Mouse (Mus musculus) olfactory bulb, adult 2 months (tissue): Measurements from ENCODE around the gene Wiz. TPM values are rescaled to one million over a fixed set of nuclear protein-coding genes. Genes with fewer than 3 reads are reported as not detected.
A peak's percentile ranks its signal among the peaks of the same experiment; 100 is the strongest.

Experiments used
- H3K27ac ChIP-seq: fragments of 200-500 bp; 2 replicates; pipeline ENCODE4 v1.5.1; 2012; ENCODE audit warnings: low read depth, low read length; ENCODE audit not compliant: insufficient read depth
- H3K4me1 ChIP-seq: fragments of 200-500 bp; 2 replicates; pipeline ENCODE4 v1.6.1; 2012; ENCODE audit warnings: low read length; ENCODE audit not compliant: control insufficient read depth, insufficient read depth
- H3K4me3 ChIP-seq: fragments of 200-500 bp; 2 replicates; pipeline ENCODE4 v1.5.1; 2012; ENCODE audit warnings: mild to moderate bottlenecking, low read depth, low read length, moderate library complexity; ENCODE audit not compliant: insufficient read depth
- CTCF ChIP-seq: fragments of 200-500 bp; IDR thresholded peaks from 2 replicates; pipeline ENCODE4 v1.5.1; 2012; ENCODE audit warnings: low read depth, mild to moderate bottlenecking, low read length, moderate library complexity; ENCODE audit not compliant: insufficient read depth
- POLR2A ChIP-seq: fragments of 200-500 bp; IDR thresholded peaks from 2 replicates; pipeline ENCODE4 v1.6.1; 2012; ENCODE audit warnings: mild to moderate bottlenecking, low read depth, low read length, moderate library complexity; ENCODE audit not compliant: insufficient read depth
- WGBS: fragments of 180-500 bp; shearing (Covaris S2); methylation state at CpG from one replicate; pipeline ENCODE4 v1.1.7; 2018; 5-methylcytosine and 5-hydroxymethylcytosine counted together
- polyA plus RNA-seq: library from polyadenylated mRNA; stranded (reverse); fragments of >200 nt; gene quantifications from 2 replicates; pipeline ENCODE4 v1.2.4, GENCODE M21; 2012; ENCODE audit warnings: low replicate concordance; ENCODE audit not compliant: missing spikeins, insufficient read depth, insufficient read length

The Wiz gene
- not detected in 2 replicates for polyA plus RNA-seq

DNA sequence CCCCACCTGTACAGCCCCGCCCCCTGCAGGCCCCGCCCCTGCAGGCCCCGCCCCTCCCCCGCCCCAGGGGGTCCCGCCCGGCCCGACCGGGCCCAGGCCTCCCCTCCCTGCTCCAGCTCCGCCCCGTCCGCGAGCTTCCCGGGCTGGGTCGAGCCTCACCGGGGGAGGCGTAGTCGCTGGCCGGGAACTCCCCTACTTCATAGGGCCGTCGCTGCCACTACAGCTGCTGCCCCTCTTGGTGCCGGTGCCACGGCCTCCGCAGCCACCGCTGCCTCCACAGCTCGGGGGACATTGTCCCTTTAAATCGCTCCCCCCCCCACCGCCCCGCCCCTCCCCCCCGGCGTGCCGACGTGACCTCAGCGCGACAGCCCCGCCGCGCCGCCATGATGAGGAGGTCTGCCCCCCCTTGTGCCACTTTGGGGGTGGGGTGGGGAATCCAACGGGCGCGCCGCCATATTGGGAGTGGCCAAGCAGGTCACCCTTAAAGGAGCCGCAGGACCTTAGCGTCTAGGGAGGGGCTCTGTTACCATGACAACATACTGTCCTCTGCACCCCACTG, at the start of gene Wiz:
Wiz (minus strand) TSS at position 339 of the 559 bp plus-strand sequence.
- TF ChIP-seq POLR2A (0 out of 2 replicates have a peak, but pooled peaks have one; percentile 36), CTCF (no peak)
- H3K27ac ChIP-seq = peak within 1 kb of the TSS; percentile 67; the same call in 1 of the 2 replicates
- WGBS = 2% methylated on average over 40 of the region's 44 CpGs
- peaks cover 10% of the 10 kb centered on the region for H3K4me1 ChIP-seq
- H3K4me3 ChIP-seq = peak within 1 kb of the TSS; percentile 94

DNA sequence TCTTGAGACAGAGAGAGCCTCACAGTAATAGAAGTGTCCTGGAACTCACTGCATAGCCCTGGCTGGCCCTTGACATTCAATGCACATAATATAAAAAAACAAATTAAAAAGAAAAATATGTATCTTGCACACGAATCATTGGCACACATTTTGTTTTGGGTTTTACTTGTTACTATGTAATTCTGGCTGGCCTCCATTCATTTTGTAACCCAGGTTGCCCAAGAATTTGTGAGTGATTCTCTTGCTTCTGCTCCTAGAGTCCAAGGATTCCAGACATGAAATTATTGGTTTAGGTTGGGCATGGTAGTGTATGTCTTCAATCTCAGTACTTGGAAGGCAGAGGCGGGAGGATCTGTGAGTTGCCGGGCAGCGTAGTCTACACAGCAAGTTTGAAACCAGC, 47.9 kb upstream of the Wiz start:
- H3K4me3 ChIP-seq = no peak overlapping the region
- no peak for TF ChIP-seq POLR2A
- no peak for TF ChIP-seq CTCF
- H3K4me1 ChIP-seq = peaks cover 4% of the 10 kb centered on the region; the same call in 1 of the 2 replicates
- WGBS = 97% methylated on average over 4 of the region's 4 CpGs
- no peak overlapping the region for H3K27ac ChIP-seq

DNA sequence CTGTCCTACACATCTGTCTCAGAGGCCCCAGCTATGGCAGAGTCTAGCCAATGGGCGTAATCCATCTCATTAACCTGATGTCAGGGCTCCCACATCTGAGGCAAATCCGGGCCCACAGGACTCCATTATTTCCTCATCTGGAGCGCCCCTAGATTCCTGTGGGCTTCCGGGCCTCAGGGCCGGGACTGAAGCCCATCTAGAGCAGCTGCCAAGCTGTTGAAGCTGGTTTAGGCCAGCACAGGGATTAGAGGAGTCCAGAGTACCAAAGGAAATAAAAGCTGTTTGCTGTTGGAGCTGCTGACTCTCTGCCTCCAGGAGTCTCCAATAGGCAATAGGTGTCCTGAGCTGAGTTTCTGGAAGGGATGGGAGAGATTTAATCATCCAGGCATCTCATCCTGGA, 45.9 kb upstream of the Wiz start:
- Histone ChIP-seq H3K27ac (no peak overlapping the region), H3K4me1 (peaks cover 4% of the 10 kb centered on the region; the same call in 1 of the 2 replicates), H3K4me3 (no peak overlapping the region)
- TF ChIP-seq POLR2A (no peak), CTCF (no peak)
- 58% methylated on average over 5 of the region's 5 CpGs for WGBS

DNA sequence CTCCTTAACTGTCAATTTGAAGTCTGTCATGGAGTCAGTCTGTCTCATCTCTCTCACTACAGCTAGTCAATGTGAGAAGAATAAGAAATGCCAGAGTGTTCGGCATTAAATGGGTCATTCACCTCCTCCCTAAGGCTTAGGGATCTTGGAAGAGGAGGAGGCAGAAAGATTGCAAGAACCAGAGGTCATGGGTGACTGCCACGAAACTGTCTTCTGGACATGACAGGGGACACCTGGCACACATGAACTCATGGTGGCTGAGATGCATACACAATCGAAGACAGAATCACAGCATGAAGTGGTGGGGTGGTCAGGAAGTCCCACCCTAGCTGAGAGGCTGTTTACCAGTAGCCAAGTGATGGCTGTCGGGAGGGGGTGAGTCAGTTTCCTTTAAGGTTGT, 45.1 kb upstream of the Wiz start:
- Histone ChIP-seq H3K4me1 (peaks cover 4% of the 10 kb centered on the region; the same call in 1 of the 2 replicates), H3K4me3 (no peak overlapping the region), H3K27ac (no peak overlapping the region)
- no peak for TF ChIP-seq CTCF
- WGBS = 74% methylated on average over 4 of the region's 4 CpGs

DNA sequence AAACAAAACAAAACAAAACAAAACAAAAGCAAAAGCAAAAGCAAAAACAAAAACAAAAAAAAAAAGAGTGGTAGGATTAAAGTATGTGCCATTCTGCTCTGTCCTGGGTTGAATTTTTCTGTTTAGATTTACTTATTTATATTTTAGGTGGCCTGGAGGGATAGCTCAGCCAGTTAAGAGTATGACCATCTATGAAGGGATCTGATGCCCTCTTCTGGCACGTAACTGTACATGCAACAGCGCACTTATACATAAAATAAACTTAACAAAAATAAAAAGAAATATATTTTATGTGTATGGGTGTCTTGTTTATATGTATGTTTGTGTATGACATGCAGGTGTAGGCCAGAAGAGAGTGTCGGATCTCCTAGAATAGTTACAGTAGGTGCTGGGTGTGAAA, 42.7 kb upstream of the Wiz start:
- TF ChIP-seq POLR2A (no peak), CTCF (no peak)
- H3K4me3 ChIP-seq = no peak overlapping the region
- H3K4me1 ChIP-seq = peaks cover 4% of the 10 kb centered on the region; the same call in 1 of the 2 replicates
- no peak overlapping the region for H3K27ac ChIP-seq
- WGBS = 59% methylated on average over 3 of the region's 3 CpGs

DNA sequence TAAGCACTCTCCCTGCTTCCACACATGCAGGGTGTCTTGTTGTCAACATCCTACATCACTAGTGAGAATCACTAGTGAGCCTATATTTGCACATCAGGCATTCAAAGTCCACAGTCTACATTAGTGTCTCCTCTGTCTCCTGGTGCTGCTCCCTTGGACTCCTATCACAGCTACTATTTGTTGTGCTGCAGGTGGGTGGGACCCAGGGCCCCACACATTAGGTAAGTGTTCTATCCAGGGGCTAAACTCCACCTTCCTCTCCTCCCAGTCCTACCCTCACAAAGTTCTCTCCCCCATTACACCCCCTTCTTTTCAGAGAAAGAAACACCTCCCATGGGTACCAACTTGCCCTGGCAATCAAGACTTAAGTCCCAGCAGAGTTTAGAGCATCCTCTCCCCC, 37.4 kb upstream of the Wiz start:
- Histone ChIP-seq H3K4me3 (no peak overlapping the region), H3K27ac (no peak overlapping the region), H3K4me1 (no peaks in the 10 kb centered on the region)
- no peak for TF ChIP-seq POLR2A
- TF ChIP-seq CTCF = no peak

DNA sequence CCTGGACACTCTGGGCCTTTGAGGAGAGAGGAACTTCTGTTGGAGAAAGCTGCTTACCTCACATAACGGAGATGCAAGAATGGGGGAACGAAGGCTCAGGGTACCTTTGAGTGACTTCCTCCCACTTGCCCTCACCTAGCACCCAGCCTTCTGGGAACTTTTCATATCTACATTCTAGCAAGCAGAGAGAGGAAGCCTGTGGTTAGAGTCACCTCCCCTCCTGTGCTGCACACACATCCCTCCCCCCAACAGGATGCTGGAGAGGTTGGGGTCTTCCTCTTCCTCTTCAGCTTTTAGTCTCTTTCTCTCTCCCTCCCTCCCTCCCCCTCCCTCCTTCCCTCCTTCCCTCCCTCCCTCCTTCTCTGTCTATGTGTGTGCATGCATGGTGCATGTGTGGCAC, 34.8 kb upstream of the Wiz start, which contains the start of gene Pglyrp2:
Pglyrp2 (minus strand) TSS at position 134 of the 400 bp plus-strand sequence.
- 90% methylated on average over 2 of the region's 2 CpGs for WGBS
- no peak within 1 kb of the TSS for H3K4me3 ChIP-seq
- H3K4me1 ChIP-seq = no peaks in the 10 kb centered on the region
- TF ChIP-seq POLR2A (no peak), CTCF (no peak)
- no peak within 1 kb of the TSS for H3K27ac ChIP-seq

DNA sequence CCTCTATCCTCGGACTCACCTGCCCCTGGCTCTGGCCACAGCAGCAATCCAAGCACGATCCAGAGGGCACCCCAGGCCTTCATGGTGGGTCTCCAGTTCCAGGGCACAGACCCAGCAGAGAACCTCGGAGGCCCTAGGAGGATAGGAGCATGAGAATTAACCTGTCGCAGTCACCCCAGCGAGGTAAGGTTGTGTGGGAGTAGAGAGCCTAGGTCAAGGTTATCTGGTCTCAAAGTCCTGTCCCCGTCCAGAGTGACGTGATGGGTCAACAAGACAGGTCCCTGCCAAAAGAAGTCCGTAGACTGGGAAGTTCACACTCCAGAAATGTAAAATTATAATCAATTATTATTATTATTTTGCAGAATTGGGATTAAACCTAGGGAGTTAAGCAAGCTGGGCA, 31.5 kb upstream of the Wiz start:
- Histone ChIP-seq H3K4me1 (no peaks in the 10 kb centered on the region), H3K27ac (no peak overlapping the region), H3K4me3 (no peak overlapping the region)
- TF ChIP-seq POLR2A (no peak), CTCF (no peak)
- WGBS = 85% methylated on average over 8 of the region's 8 CpGs

DNA sequence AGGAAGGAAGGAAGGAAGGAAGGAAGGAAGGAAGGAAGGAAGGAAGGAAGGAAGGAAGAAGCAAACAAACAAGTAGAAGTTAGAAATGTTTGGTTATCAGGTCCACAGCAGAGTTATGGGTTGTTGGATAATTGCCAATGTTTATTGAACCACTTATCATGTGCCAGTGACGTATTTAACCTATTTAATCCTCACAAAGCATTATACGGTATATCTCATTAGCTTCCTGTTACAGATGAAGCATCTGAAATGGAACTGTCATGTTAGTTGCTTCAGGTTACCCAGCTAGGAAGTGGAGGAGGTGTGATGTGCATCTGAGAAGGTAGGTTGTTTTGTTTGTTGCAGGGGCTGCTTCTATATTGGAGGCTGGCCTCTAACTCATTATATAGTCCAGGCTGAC, 30.8 kb upstream of the Wiz start:
- Histone ChIP-seq H3K4me1 (no peaks in the 10 kb centered on the region), H3K4me3 (no peak overlapping the region), H3K27ac (no peak overlapping the region)
- whole genome bisulfite sequencing = 73% methylated on average over 2 of the region's 2 CpGs
- no peak for TF ChIP-seq POLR2A
- no peak for TF ChIP-seq CTCF
